Mouse (Mus musculus) heart, embryonic 11.5 days (tissue): ENCODE measurements around the gene Prkcd. TPM values are rescaled to one million over a fixed set of nuclear protein-coding genes. Genes with fewer than 3 reads are reported as not detected.
A peak's percentile ranks its signal among the peaks of the same experiment; 100 is the strongest.

ENCODE experiments used
- ATAC-seq: fragments of 200-750 bp; cut with Nextera tagmentation; replicated peaks from 2 replicates; pipeline ENCODE4 v1.8.0; 2017; ENCODE audit warnings: moderate library complexity; ENCODE audit not compliant: insufficient number of reproducible peaks, low FRiP score, low TSS enrichment
- H3K27ac ChIP-seq: fragments of 300-500 bp; sonication (generic); 2 replicates; pipeline ENCODE4 v1.5.1; 2014; ENCODE audit warnings: mild to moderate bottlenecking, low read depth, low read length
- H3K27me3 ChIP-seq: fragments of 300-500 bp; sonication (generic); 2 replicates; pipeline ENCODE4 v1.6.1; 2014; ENCODE audit warnings: mild to moderate bottlenecking, low read length, mixed read lengths; ENCODE audit not compliant: control insufficient read depth, insufficient read depth
- H3K36me3 ChIP-seq: fragments of 300-500 bp; sonication (generic); 2 replicates; pipeline ENCODE4 v1.6.1; 2014; ENCODE audit warnings: mild to moderate bottlenecking, low read length, moderate library complexity, mixed read lengths; ENCODE audit not compliant: control insufficient read depth, insufficient read depth
- H3K4me1 ChIP-seq: fragments of 300-500 bp; sonication (generic); 2 replicates; pipeline ENCODE4 v1.6.1; 2014; ENCODE audit warnings: low read length; ENCODE audit not compliant: control insufficient read depth, insufficient read depth
- H3K4me2 ChIP-seq: fragments of 300-500 bp; sonication (generic); 2 replicates; pipeline ENCODE4 v1.6.1; 2014; ENCODE audit warnings: mild to moderate bottlenecking, moderate library complexity
- H3K4me3 ChIP-seq: fragments of 300-500 bp; sonication (generic); 2 replicates; pipeline ENCODE4 v1.5.1; 2014; ENCODE audit warnings: low read depth, low read length
- H3K9ac ChIP-seq: fragments of 300-500 bp; sonication (generic); 2 replicates; pipeline ENCODE4 v1.6.1; 2014; ENCODE audit warnings: mild to moderate bottlenecking, low read depth, low read length, moderate library complexity
- H3K9me3 ChIP-seq: fragments of 300-500 bp; sonication (generic); replicated peaks from 2 replicates; pipeline ENCODE4 v1.6.1; 2016; ENCODE audit warnings: low read length; ENCODE audit not compliant: control insufficient read depth
- WGBS: fragments of 180-500 bp; shearing (Covaris S2); extraction: QIAGEN DNeasy Blood & Tissue Kit; methylation state at CpG from one replicate; pipeline ENCODE4 v1.1.7; 2014; ENCODE audit not compliant: insufficient replicate concordance; 5-methylcytosine and 5-hydroxymethylcytosine counted together
- polyA plus RNA-seq: library from polyadenylated mRNA; unstranded; fragments of >200 nt; fragmentation: Nextera tagmentation; extraction: Ambion mirVana; gene quantifications from 2 replicates; pipeline ENCODE4 v1.2.1, GENCODE M21; 2014

The Prkcd gene
- polyA plus RNA-seq = 25.5 and 28.1 TPM in 2 replicates

- ATAC-seq = peak; percentile 78
- Histone ChIP-seq H3K27ac (peak within 1 kb of the TSS; percentile 6), H3K4me2 (peak within 1 kb of the TSS; percentile 87), H3K4me1 (peaks cover 17% of the 10 kb centered on the region), H3K9ac (peak within 1 kb of the TSS; percentile 78), H3K27me3 (no peaks in the 10 kb centered on the region), H3K36me3 (no peaks in the 10 kb centered on the region), H3K4me3 (peak within 1 kb of the TSS; percentile 76), H3K9me3 (no peaks in the 10 kb centered on the region)
- under 1% methylated on average over 48 of the region's 71 CpGs for WGBS
These were observed at the start of gene Prkcd for GRCm38 (mm10) chr14:30625856-30626726. Gene Prkcd, minus strand, starts transcription at chr14:30626210.

DNA sequence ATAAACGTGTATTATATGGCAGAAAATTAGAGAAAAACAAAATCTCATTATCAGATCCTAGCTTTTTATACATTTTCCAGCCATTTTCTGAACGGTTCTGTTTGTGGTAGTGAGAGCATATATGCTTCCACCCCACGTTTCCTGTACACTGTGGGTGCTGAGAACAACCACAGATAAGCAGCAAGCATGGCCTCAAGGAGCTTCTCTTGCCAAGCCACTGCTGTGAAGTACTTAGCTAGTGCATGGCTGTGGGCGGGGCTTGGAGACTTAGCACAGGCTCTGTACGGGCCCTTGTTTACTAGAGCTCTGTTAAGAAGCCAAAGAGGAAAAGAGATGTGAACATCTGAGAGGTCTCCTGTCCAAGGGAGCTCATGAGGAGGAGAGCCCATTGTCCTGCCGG lies 48.9 kb upstream of the Prkcd start:
- Histone ChIP-seq H3K36me3 (peaks cover 2% of the 10 kb centered on the region; the same call in 1 of the 2 replicates), H3K9me3 (no peaks in the 10 kb centered on the region), H3K9ac (0 out of 2 replicates have a peak overlapping the region, but pooled peaks have one; percentile 28), H3K4me1 (no peaks in the 10 kb centered on the region), H3K27ac (no peak overlapping the region), H3K27me3 (no peaks in the 10 kb centered on the region), H3K4me3 (no peak overlapping the region), H3K4me2 (no peak overlapping the region)
- WGBS = 58% methylated on average over 6 of the region's 6 CpGs
- ATAC-seq = no peak

GRCm38 (mm10) chr14:30671986-30672312 lies 45.9 kb upstream of the Prkcd start:
- no peaks in the 10 kb centered on the region for H3K9me3 ChIP-seq
- peaks cover 7% of the 10 kb centered on the region for H3K36me3 ChIP-seq
- no peak overlapping the region for H3K27ac ChIP-seq
- H3K27me3 ChIP-seq = no peaks in the 10 kb centered on the region
- H3K4me1 ChIP-seq = no peaks in the 10 kb centered on the region
- 14% methylated on average over 3 of the region's 3 CpGs for WGBS
- ATAC-seq = 0 out of 2 replicates have a peak, but pooled peaks have one; percentile 65
- H3K4me2 ChIP-seq = no peak overlapping the region
- no peak overlapping the region for H3K9ac ChIP-seq
- H3K4me3 ChIP-seq = no peak overlapping the region

DNA sequence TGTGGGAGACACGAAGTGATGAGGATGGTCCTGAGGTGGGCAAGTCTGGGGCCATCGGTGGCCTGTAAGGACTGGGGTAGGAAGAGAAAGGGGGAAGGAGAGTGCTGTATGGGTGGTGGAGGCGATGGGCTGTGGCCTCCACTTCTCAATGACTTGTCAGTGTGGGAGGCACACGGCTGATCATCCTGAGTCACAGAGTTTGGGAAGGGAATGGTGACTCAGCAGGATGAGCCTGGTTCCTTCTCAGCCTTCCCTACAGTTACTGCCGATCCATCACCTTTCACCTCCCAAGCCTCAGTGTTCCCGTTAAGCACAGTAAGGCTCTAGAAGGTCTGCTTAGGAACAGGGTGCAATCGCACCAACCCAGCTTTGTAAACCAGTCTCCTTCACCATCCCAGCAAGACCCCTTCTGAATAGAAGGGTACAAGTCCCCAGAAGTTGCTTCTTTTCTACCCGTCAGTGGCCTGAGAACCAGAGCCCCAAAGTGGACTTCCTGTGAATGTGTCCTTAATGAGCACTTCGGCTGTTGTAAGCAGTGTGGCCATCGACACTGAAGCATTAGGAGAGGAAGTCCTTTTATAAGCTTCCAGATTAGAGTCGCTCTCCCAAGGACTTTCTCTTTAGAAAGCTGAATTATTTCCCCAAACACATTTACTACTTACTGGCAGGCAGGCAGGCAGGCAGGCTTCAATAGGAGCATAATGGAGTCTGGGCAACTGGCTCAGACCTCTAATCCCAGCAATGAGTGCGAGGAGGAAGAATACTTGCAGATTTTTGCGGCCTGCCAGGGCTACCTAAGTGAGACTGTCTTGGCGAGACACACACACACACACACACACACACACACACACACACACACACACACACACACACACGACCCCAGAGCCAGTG lies 45.3 kb upstream of the Prkcd start:
- WGBS = 65% methylated on average over 15 of the region's 15 CpGs
- ATAC-seq = no peak
- Histone ChIP-seq H3K9ac (no peak overlapping the region), H3K4me2 (no peak overlapping the region), H3K4me3 (no peak overlapping the region), H3K9me3 (no peaks in the 10 kb centered on the region), H3K36me3 (peaks cover 7% of the 10 kb centered on the region), H3K4me1 (no peaks in the 10 kb centered on the region), H3K27ac (no peak overlapping the region), H3K27me3 (no peaks in the 10 kb centered on the region)

- Histone ChIP-seq H3K27me3 (no peaks in the 10 kb centered on the region), H3K9ac (no peak overlapping the region), H3K4me1 (no peaks in the 10 kb centered on the region), H3K36me3 (peaks cover 11% of the 10 kb centered on the region), H3K4me3 (no peak overlapping the region), H3K4me2 (no peak overlapping the region), H3K9me3 (no peaks in the 10 kb centered on the region), H3K27ac (no peak overlapping the region)
- no peak for ATAC-seq
- 91% methylated on average over 6 of the region's 6 CpGs for whole genome bisulfite sequencing
These were observed 44.2 kb upstream of the Prkcd start for GRCm38 (mm10) chr14:30670161-30670560.

DNA sequence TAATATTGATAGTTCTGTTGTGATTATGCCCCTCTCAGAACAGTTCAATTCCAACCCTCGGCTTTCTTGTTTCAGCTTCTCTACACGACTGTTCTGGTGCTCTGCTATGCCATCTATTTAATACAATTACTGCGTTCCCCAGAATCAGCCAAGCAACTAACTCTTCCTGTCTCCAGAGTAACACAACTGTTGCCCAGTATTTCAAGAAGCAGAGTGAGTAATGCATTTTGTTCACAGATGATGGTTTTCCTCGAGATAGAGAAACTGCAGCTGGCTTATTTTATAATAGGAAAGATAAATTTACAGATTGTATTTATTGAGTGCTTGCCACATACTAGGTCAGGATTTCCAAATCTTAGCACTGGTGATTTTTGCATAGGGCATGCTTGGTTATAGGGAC lies 40.6 kb upstream of the Prkcd start:
- H3K4me1 ChIP-seq = no peaks in the 10 kb centered on the region
- no peak overlapping the region for H3K4me2 ChIP-seq
- no peak overlapping the region for H3K9ac ChIP-seq
- 83% methylated on average over 4 of the region's 4 CpGs for WGBS
- no peak overlapping the region for H3K4me3 ChIP-seq
- no peaks in the 10 kb centered on the region for H3K9me3 ChIP-seq
- H3K27me3 ChIP-seq = no peaks in the 10 kb centered on the region
- H3K36me3 ChIP-seq = peaks cover 19% of the 10 kb centered on the region
- no peak for ATAC-seq
- no peak overlapping the region for H3K27ac ChIP-seq

GRCm38 (mm10) chr14:30666061-30666460 lies 40.1 kb upstream of the Prkcd start:
- no peaks in the 10 kb centered on the region for H3K4me1 ChIP-seq
- H3K36me3 ChIP-seq = peaks cover 22% of the 10 kb centered on the region
- no peaks in the 10 kb centered on the region for H3K27me3 ChIP-seq
- H3K4me3 ChIP-seq = no peak overlapping the region
- H3K9me3 ChIP-seq = no peaks in the 10 kb centered on the region
- no peak overlapping the region for H3K9ac ChIP-seq
- H3K27ac ChIP-seq = no peak overlapping the region
- 65% methylated on average over 3 of the region's 3 CpGs for WGBS
- H3K4me2 ChIP-seq = no peak overlapping the region
- ATAC-seq = no peak

DNA sequence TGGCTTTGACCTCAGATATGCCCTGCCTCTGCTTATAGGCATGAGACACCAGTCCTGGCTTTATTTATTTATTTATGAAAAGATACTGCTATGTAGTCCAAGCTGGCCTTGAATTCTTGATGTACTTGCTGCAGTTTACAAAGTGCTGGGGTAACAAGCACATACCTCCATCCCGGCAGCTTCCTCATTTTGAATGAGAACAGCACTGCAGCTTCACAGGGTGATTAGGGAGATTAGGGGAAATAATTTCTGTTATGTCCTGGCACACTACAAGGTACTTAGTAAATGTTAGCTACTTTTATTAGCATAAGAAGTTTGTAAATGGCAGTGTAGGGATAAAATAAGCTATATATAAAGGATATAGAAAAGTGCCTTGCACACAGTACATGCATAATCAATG lies 29.5 kb upstream of the Prkcd start:
- no peaks in the 10 kb centered on the region for H3K9me3 ChIP-seq
- ATAC-seq = no peak
- no peak overlapping the region for H3K4me2 ChIP-seq
- no peaks in the 10 kb centered on the region for H3K27me3 ChIP-seq
- H3K9ac ChIP-seq = no peak overlapping the region
- H3K4me3 ChIP-seq = no peak overlapping the region
- no peak overlapping the region for H3K27ac ChIP-seq
- no peaks in the 10 kb centered on the region for H3K36me3 ChIP-seq
- H3K4me1 ChIP-seq = no peaks in the 10 kb centered on the region; the same call in none of the 2 replicates
- WGBS = 80% methylated on average over 1 of the region's 1 CpGs
